Mouse (Mus musculus): Measurements from ENCODE around the gene Anxa5.

Anxa5 gene

GRCm38 (mm10) chr3:36452502-36452901 is 23.2 kb downstream of the Anxa5 start:
- in situ Hi-C loops (cut with MboI; ENCODE audit: low sequenced_read_pairs), result no loop called here

- in situ Hi-C loops (cut with MboI; ENCODE audit: low sequenced_read_pairs), result no loop called here
These were observed 26.2 kb downstream of the Anxa5 start for GRCm38 (mm10) chr3:36449292-36450165.

GRCm38 (mm10) chr3:36446918-36447317 is 28.8 kb downstream of the Anxa5 start:
- in situ Hi-C loops (cut with MboI; ENCODE audit: low sequenced_read_pairs), result no loop called here

GRCm38 (mm10) chr3:36446506-36446905 is 29.2 kb downstream of the Anxa5 start:
- in situ Hi-C loops (cut with MboI; ENCODE audit: low sequenced_read_pairs), result no loop called here

GRCm38 (mm10) chr3:36446041-36446440 is 29.7 kb downstream of the Anxa5 start:
- in situ Hi-C loops (cut with MboI; ENCODE audit: low sequenced_read_pairs), result no loop called here

- in situ Hi-C loops (cut with MboI; ENCODE audit: low sequenced_read_pairs), result no loop called here
These were observed 33.3 kb downstream of the Anxa5 start for GRCm38 (mm10) chr3:36442426-36442825.

GRCm38 (mm10) chr3:36440280-36440679 is 35.4 kb downstream of the Anxa5 start:
- in situ Hi-C loops (cut with MboI; ENCODE audit: low sequenced_read_pairs), result no loop called here

GRCm38 (mm10) chr3:36430360-36430759 is 45.3 kb downstream of the Anxa5 start:
- in situ Hi-C loops (cut with MboI; ENCODE audit: low sequenced_read_pairs), result loop anchor here (10.0 kb wide), 1 partner anchor 216 kb away; no protein-coding TSS in a partner anchor

GRCm38 (mm10) chr3:36427386-36427785 is 48.3 kb downstream of the Anxa5 start:
- in situ Hi-C loops (cut with MboI; ENCODE audit: low sequenced_read_pairs), result no loop called here

- in situ Hi-C loops (cut with MboI; ENCODE audit: low sequenced_read_pairs), result no loop called here
These were observed 66.2 kb downstream of the Anxa5 start for GRCm38 (mm10) chr3:36409456-36409855.

- in situ Hi-C loops (cut with MboI; ENCODE audit: low sequenced_read_pairs), result no loop called here
These were observed 68.7 kb downstream of the Anxa5 start for GRCm38 (mm10) chr3:36406967-36407366.

GRCm38 (mm10) chr3:36406340-36406739 is 69.4 kb downstream of the Anxa5 start:
- in situ Hi-C loops (cut with MboI; ENCODE audit: low sequenced_read_pairs), result no loop called here

GRCm38 (mm10) chr3:36401900-36402299 is 73.8 kb downstream of the Anxa5 start:
- in situ Hi-C loops (cut with MboI; ENCODE audit: low sequenced_read_pairs), result no loop called here

GRCm38 (mm10) chr3:36400657-36401056 is 75.0 kb downstream of the Anxa5 start:
- in situ Hi-C loops (cut with MboI; ENCODE audit: low sequenced_read_pairs), result no loop called here

All from CH12F3 (cell line).